Mouse (Mus musculus) induced T-regulatory cell, adult 2 months (primary cell): ENCODE measurements around the gene Cactin.

Source experiments
- DNase-seq: peaks from one replicate; pipeline ENCODE4 v3.0.0-alpha.2; 2012; ENCODE audit warnings: low read depth

The Cactin gene

GRCm38 (mm10) chr10:81297845-81298244, 23.1 kb upstream of the Cactin start:
- peak; percentile 78 for DNase-seq

DNA sequence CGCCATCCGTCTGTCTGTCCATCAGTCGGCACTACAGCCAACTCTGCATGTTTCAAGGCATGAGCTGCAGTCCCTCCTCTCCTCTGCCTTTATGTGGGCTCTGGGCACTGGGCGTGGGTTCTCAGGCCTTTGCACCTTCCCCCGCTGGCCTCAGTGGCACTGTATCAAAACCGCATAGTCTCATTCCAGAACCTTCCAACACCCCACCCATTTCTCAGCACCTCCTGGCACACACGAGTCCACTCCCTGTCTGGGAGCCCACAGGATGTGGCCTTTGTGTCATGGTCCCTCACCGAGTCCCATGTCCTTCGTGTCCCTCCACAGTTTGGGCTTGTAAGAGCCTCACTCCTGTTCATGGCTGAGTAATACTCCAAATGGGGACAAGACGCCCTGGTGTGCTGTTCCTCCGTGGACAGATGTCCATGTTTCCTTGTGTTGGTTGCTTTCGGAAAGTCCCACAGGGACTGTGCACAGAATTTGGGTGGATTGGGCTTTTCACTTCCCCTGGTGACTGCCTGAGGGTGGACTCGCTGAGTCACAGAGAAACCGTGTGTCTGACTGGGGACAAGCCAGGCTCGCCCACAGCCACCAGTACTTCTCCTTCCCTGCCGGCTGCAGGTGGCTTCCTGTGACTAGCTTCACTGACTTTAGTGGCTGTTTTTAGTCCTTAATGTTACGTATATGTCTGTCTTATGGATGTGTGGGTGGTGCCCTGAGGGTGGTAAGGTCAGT, 22.4 kb upstream of the Cactin start:
- peak; percentile 81 for DNase-seq

DNA sequence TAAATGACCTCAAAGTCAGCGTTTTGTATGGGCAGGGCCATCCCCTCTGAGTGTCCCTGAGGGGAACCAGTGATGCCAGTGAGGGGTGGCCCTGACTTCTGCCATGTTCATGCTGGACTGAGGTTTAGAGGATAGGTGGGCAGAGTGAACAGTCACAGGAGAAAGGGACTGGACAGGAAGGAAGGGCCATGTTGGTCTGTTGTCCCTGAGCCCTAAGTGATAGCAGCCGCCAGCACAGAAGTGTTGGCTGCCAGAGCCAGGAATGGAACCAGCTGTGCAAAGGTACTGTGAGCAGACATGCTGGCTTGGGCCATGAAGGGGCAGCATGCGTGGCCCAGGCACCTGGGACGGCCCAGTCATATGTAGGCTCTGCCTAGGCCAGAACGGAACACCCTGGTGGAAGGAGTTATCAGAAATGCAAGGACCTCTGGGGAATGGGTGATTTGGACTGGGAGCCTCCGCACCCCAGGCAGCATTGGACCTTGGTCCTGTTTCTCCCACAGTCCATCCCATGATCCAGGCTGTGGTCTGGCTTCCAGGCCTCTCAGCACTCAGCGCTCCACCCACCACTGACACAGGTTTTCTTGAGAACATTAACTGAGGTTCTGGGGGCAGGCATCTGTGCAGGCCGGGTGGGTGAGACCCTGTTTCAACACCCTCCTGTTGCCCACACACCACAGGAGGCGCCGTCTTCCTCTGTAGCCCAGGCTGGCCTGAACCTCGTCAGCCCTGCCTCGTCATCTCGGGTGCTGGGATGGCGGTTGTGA, 21.1 kb upstream of the Cactin start:
- no peak for DNase-seq

- no peak for DNase-seq
These were observed 20.5 kb upstream of the Cactin start for GRCm38 (mm10) chr10:81300352-81300907.

- no peak for DNase-seq
These were observed 19.6 kb upstream of the Cactin start for GRCm38 (mm10) chr10:81301321-81301720.

GRCm38 (mm10) chr10:81302288-81302687, 18.6 kb upstream of the Cactin start:
- DNase-seq: no peak

GRCm38 (mm10) chr10:81302781-81303218, 18.1 kb upstream of the Cactin start:
- DNase-seq: peak; percentile 42

GRCm38 (mm10) chr10:81303258-81303657, 17.6 kb upstream of the Cactin start:
- DNase-seq: peak; percentile 50

DNA sequence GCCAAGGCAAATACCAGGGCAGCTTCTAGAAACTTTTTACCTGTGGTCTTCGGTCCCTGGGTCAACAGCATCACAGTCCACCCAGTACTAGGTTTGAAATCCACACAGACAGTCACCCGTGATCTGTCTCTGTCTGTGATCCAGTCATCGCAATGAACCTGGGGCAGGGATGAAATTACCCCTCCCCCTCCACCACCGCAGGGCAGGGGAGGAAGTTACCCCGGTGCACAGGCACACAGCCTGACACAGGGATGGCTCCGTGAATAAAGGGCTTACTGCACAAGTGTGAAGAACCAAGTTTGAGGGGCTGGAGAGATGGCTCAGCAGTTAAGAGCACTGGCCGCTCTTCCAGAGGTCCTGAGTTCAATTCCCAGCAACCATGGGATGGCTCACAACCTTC, 17.1 kb upstream of the Cactin start:
- peak; percentile 76 for DNase-seq

DNA sequence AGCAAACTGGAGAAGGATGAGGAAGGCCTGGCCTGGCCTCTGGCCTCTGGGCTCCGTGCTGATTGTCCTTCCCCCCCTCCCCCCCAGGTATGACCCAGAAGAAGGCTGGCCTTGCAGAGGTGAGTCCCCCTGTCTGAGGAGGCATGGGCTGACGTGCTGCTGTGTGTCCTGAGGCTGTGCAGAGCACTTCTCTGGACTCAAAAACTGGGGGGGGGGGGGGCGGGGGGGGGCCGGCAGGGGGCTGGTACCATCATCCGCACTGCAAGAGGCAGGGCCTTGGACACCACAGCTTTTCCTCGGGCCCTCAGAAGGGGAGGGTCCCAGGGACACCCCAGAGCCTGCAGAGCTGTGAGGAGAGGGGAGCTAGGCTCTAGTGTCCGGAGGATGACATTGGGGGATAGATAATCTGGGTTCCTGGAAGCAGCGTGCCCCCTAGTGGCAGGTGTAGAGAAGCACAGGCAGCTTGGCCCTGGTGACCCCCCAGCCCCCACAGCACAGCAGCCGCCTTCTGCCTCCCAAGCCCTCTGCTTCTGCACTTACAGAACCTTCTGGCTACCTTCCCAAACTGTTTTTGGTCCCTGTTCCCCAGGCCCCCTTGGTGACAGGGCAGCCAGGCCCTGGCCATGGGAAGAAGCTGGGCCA, 16.2 kb upstream of the Cactin start:
- DNase-seq: peak; percentile 85

- DNase-seq: no peak
These were observed 15.2 kb upstream of the Cactin start for GRCm38 (mm10) chr10:81305663-81306062.

DNA sequence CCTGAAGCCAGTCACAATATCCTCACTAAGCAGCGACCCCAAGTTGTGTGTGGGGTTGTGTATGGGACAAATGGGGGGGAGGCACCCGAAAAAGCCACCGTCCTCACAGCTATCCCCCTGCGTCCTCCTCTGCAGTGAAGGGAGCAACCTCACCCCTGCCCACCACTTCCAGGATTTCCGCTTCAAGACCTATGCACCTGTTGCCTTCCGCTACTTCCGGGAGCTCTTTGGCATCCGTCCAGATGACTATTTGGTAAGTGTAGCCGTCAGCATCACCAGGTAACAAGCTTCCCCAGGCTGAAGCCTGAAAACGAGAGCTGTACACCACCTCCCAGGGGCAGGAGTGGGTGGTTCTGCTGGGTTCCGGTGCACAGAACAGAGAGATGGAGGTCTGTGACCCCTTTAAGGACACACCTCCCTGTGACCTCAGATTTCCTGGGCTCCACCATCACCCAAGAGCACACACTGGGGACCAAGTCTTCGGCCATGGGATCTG, 14.7 kb upstream of the Cactin start:
- no peak for DNase-seq

DNA sequence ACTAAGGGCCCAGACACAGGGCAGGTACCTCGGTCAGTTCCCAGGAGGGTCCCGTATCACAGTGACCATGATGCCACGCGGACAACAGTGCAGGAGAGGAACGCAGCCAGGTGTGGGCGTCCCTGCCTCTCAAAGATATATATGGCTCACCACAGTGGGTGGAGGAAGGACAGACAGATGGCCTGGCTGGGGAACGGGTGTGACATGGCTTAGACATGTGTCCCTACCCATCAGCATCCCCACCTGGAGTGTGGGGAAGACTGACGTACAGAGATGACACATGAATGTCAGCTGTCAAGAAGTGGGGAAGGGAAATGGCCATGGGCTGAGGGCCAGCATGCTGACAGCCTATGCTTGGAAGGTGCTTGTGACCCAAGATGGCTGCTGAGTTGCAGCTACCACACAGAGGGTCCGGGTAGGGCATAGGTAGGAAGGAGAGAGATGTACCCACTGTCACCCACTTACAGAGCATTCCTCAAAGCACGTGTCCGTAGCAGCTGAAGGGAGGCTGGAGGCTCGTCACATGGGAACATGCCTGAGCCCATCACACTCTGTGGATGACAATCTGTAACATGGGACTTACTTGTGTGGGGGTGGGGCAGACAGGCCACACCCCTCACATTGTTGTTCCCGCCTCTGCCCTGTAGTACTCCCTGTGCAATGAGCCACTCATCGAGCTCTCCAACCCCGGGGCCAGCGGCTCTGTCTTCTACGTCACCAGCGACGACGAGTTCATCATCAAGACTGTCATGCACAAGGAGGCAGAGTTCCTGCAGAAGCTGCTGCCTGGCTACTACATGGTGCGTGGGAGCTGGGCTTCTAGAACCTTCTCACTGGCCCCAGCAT, 13.8 kb upstream of the Cactin start:
- DNase-seq: no peak

GRCm38 (mm10) chr10:81309571-81309970, 11.3 kb upstream of the Cactin start:
- peak; percentile 82 for DNase-seq

DNA sequence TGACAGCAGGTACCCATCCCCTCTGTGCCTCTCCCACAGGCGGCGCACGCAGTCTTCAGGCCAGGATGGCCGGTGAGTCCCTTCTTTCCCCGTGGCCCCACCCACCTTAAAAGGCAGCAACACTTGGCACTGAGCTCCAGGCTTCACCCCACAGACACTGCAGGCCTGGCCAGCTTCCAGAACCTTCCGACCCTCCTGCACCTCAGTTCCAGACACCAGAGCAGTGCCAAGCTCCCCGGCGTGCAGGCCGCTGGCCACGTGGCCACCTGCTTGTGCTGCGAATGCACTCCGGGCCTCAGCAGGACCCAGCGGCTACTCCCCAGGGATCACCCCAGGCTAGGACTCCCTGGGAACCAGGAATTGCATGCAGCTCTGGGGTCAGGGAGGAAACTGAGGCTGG, 7.3 kb upstream of the Cactin start:
- DNase-seq: no peak

DNA sequence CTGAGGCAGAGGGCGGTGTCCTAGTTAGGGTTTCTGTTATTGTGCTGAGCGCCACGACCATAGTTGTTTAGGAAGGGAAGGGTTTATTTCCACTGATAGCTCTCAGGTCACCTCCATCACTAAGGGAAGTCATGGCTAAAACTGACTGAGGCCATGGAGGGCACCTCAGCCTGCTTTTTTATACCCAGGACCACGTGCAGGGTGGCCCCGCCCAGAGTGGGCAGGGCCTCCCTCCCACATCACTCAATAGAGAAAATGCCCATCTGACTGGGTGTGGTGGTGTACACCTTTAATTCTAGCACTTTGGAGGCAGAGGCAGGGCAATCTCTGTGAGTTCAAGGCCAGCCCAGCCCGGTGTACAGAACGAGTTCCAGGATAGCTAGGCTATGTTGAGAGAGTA, 6.7 kb upstream of the Cactin start:
- DNase-seq: no peak

GRCm38 (mm10) chr10:81315587-81315986, 5.3 kb upstream of the Cactin start:
- no peak for DNase-seq

DNA sequence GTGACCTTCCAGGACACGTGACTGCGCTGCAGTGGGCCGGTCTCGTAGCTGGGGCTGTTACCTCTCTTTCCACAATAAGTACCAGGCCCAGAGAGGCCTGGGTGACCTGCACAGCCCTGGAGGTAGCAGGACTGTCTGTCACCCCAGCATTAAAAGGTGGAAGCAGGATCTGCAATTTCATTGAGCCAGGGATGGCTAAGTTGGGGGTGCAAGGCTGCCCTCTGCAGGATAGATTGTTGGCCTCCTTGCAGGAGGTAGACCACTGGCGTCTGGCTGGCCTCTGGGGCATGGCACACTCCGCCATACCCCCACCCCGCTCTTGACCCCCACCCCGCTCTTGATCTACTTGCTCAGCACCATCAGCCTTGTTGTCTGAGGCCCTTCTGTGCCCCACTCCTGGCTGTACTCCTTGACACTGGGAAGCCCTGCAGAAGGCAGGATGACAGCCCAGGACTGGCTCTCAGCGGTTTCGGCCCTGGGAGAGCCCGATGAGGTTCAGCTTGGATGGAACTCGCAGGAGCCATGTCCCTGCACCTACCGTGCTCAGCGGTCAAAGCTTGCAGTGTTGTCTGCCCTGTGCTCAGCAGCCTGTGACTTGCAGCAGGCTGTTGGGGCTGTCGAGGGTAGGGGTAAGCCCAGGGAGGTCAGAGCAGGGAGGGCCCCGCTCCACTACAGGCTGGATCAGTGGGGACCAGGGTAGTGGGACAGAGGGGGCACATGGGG, 4.4 kb upstream of the Cactin start:
- DNase-seq: peak; percentile 48

- peak; percentile 39 for DNase-seq
These were observed 3.6 kb upstream of the Cactin start for GRCm38 (mm10) chr10:81317273-81317672.

GRCm38 (mm10) chr10:81318589-81319329, 2.1 kb upstream of the Cactin start:
- no peak for DNase-seq
